Mouse (Mus musculus): ENCODE data around the gene Hltf. TPM values are rescaled to one million over a fixed set of nuclear protein-coding genes. Genes with fewer than 3 reads are reported as not detected.
"Not testable (repeated sequence)": the region's sequence is repeated elsewhere in the genome, so short reads cannot be mapped to it uniquely, and the experiment has no call there.

Hltf gene
- polyA plus RNA-seq, 1 experiment from 2014 or later = 23.4 TPM

DNA sequence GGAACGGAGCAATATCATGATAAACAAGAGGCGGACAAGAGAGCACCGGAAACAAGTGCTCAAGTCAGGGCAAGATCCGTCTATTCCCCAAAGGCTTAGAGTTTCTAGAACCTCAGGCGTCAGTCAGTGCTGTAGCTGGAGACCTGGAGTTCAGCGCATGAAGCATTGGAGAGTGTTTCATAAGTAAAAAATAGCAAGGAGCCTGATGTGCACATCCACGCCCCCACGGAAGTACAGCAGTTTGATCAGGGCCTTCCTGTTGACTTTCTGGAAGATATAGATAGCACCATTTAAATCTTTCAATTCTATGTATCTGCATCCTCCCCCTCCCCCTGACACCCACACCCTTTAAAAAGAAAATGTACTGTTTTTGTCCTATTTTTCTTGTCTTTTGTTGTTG lies 46.7 kb downstream of the Hltf start:
- no peaks in the 10 kb centered on the region for H3K27me3 ChIP-seq
- ATAC-seq = no peak
- no peak for TF ChIP-seq CTCF (IDR thresholded peaks at IDR 0.05)
- DNase-seq (ENCODE audit: low read depth, low spot score) = no peak
- CTCF ChIA-PET = interaction anchor here (1.2 kb wide), 1 partner anchor 27 kb away, joined by 3 read pairs; no protein-coding TSS in a partner anchor
- POLR2A ChIA-PET = no interaction called here
- in situ Hi-C loops (cut with MboI; ENCODE audit: low pct_unique_long_range_greater_than_20kb) = no loop called here

DNA sequence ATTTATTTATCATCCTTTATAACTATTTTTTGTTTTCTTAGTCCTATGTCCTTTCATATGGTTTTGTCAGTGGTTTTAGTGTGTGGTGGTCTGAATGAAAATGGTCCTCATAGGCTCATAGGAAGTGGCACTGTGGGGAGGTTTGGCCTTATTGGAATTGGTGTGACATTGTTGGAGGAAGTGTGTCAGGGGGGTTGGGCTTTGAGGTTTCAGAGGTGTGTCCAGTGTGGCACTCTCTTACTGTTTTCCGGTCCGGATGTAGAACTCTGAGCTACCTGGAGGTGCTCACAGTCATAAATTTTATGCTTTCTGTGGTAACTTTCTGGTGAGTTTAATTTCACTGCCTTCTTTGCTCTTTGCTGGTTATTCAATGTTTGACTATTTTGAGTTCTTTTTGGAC lies 47.2 kb downstream of the Hltf start:
- no peak for TF ChIP-seq CTCF (IDR thresholded peaks at IDR 0.05)
- ATAC-seq (no peak), DNase-seq (ENCODE audit: low read depth, low spot score) (no peak)
- CTCF ChIA-PET = no interaction called here
- in situ Hi-C loops (cut with MboI; ENCODE audit: low pct_unique_long_range_greater_than_20kb) = no loop called here
- H3K27me3 ChIP-seq = no peaks in the 10 kb centered on the region
- POLR2A ChIA-PET = no interaction called here

DNA sequence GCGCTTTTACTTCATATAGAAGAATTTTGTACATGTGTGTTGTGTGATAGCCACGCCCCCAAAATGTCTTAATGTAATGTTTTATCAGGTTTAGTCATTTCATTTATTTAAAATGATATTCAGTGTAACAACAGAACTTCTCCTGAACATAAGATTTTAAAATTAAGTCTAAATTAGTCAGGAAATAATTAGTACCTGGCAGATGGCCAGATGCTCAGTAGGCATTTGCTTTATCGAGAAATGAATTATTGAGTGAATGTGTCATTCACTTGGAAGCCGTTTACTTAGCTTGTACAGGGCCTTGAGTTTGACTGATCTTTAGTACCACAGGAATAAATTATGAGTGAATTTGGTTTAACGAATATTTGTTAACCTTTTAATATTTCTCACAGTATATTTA lies 51.3 kb downstream of the Hltf start:
- CTCF ChIA-PET = interaction anchor here (1.2 kb wide), 1 partner anchor 22 kb away, joined by 4 read pairs; no protein-coding TSS in a partner anchor
- DNase-seq (ENCODE audit: low read depth, low spot score) (no peak), ATAC-seq (no peak)
- in situ Hi-C loops (cut with MboI; ENCODE audit: low pct_unique_long_range_greater_than_20kb) = no loop called here
- TF ChIP-seq CTCF (IDR thresholded peaks at IDR 0.05) = no peak
- H3K27me3 ChIP-seq = no peaks in the 10 kb centered on the region
- POLR2A ChIA-PET = no interaction called here

DNA sequence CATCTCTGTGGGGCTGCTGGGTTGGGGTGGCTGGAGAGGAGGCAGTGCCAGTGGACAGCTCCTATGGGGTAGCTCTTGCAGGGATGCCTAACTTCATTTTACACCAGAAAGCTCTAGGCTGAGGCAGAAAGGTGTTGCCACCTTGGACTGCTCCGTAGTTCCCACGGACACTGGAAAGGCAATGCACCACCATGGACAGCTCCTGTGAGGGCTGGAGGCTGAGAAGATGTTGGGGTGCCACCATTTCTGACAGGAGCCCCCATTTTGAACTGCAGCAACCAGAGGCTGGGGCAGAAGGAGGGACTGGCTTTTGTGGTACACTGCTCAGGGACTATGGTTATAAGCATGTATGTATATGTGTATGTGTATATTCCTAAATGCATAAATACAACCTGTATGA lies 54.3 kb downstream of the Hltf start:
- ATAC-seq (no peak), DNase-seq (ENCODE audit: low read depth, low spot score) (no peak)
- TF ChIP-seq CTCF (IDR thresholded peaks at IDR 0.05) = no peak
- ChIA-PET POLR2A (no interaction called here), CTCF (interaction anchor here (0.9 to 1.0 kb wide), 2 partner anchors 16 to 18 kb away, joined by 3 read pairs; no protein-coding TSS in a partner anchor)
- in situ Hi-C loops (cut with MboI; ENCODE audit: low pct_unique_long_range_greater_than_20kb) = no loop called here
- H3K27me3 ChIP-seq = no peaks in the 10 kb centered on the region

DNA sequence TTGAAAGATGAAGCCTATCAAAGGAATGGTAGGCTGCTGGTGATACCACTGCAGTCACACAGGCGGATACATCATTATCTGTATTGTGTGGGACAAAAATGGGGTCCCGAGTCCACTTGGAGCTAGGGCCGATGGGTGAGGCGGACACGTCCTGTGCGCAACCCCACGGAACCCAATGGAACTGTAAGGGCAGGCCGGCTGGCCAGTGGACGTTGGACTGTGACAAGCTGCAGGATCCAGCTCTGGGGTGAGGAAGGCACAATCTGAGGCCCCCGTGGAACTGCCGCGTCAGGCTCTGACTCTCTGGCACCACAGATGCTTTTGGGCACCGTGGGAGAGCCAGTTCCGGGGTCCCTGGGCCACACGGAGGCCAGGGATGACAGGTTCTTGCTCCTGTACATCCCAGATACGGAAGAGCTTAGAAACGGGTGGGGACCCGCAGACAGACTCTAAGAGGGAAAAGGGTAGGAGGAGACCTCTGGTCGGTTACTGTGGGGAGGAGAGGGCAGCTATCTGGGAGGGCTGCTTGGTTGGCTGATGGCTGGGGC lies 61.5 kb downstream of the Hltf start:
- DNase-seq (ENCODE audit: low read depth, low spot score) (no peak), ATAC-seq (no peak)
- no peak for TF ChIP-seq CTCF (IDR thresholded peaks at IDR 0.05)
- no peaks in the 10 kb centered on the region for H3K27me3 ChIP-seq
- POLR2A ChIA-PET = no interaction called here
- CTCF ChIA-PET = interaction anchor here (0.8 to 1.4 kb wide), 4 partner anchors 14 to 27 kb away, joined by 3 to 4 read pairs (median 4); no protein-coding TSS in a partner anchor
- in situ Hi-C loops (cut with MboI; ENCODE audit: low pct_unique_long_range_greater_than_20kb) = no loop called here

DNA sequence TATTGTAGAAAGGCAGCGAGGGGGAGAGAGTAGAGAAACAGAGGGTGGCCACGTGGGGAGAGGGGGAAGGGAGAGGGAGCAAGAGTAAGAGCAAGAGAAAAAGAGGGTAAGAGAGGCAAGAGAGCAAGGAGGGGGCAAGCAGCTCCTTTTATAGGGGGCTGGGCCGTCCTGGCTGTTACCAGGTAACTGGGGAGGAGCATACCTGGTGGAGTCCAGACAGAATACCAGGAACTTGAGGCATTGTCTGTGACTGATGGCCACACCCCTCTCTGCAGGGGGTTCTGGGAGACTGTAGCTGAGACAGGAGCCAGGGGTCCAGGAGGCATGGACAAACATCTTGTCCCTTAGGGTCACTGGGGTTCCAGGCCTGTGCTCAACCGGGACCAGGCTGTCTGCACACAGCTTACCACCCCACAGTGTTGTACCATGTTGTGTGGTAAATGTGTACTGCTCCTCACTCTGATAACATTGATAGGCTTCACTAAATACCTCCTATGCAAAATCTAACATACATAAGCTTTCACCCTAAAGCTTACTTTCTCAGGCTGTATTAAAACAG lies 62.2 kb downstream of the Hltf start:
- POLR2A ChIA-PET = no interaction called here
- in situ Hi-C loops (cut with MboI; ENCODE audit: low pct_unique_long_range_greater_than_20kb) = no loop called here
- CTCF ChIA-PET = interaction anchor here (0.7 to 1.4 kb wide), 4 partner anchors 14 to 27 kb away, joined by 3 to 4 read pairs (median 4); no protein-coding TSS in a partner anchor
- no peak for DNase-seq (ENCODE audit: low read depth, low spot score)
- no peak for TF ChIP-seq CTCF (IDR thresholded peaks at IDR 0.05)
- H3K27me3 ChIP-seq = no peaks in the 10 kb centered on the region
- no peak for ATAC-seq

DNA sequence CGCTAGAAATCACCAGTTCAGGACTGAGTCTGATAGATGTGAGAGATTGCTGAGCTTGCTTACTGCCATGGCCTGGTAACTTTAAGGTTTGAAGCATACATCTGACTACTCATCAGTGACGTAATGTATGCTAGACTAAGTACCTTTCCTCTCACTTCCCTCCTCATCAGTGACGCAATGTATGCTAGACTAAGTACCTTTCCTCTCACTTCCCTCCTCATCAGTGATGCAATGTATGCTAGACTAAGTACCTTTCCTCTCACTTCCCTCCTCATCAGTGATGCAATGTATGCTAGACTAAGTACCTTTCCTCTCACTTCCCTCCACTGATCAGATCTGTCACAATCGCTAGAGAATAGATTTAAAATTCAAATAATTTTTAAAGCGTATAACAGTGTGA lies 64.0 kb downstream of the Hltf start:
- in situ Hi-C loops (cut with MboI; ENCODE audit: low pct_unique_long_range_greater_than_20kb); H3K27me3 ChIP-seq; ATAC-seq; DNase-seq (ENCODE audit: low read depth, low spot score); CTCF ChIA-PET: not testable (repeated sequence)
- POLR2A ChIA-PET = interaction anchor here (1.5 kb wide), 1 partner anchor 27 kb away, joined by 3 read pairs; no protein-coding TSS in a partner anchor

DNA sequence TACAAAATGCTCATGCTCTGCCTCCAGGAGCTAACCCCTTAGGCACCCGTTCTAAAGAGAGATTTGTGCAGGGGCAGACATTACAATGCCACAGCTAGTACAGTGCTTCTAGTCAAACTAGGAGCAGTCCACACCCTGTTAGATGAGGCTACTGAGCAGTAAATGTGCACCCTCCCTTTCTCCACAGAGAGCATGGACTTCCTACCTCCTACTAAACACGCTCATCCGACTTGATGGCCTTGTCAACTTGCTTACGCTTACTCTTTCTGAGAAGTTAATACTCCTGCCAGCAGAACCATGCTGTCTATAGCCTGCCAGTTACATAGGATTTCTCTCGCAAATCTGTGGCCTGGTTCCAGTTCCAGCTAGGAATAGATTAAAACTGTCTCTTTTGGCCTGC lies 68.0 kb downstream of the Hltf start:
- ChIA-PET CTCF (no interaction called here), POLR2A (no interaction called here)
- no peak for TF ChIP-seq CTCF (IDR thresholded peaks at IDR 0.05)
- ATAC-seq = no peak
- no peak for DNase-seq (ENCODE audit: low read depth, low spot score)
- in situ Hi-C loops (cut with MboI; ENCODE audit: low pct_unique_long_range_greater_than_20kb) = no loop called here
- no peaks in the 10 kb centered on the region for H3K27me3 ChIP-seq

DNA sequence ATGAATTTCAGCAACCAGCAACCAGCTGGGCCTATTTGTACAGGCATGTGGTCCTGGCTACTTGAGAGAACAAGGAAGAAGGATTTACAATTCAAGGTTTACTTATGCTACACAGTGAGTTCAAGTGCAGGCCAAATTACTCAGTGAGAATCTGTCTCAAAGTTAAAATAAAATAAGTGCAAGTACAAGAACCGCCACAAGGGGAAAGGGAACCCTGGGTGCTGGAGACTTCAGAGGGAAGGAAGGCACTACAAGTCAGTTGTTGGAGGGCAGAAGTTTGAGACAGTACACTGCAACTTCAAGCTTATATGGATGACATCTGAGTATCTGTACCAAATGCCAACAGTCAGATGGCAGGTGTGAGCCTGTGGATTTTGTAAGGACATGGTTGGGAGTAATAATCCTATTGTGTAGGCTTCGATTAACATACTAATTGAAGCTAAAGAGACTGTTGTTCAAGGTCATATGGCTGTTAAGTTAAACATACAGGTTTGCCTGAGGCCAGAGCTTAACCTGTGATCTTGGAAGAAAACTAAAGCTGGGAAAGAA lies 69.5 kb downstream of the Hltf start:
- no peak for TF ChIP-seq CTCF (IDR thresholded peaks at IDR 0.05)
- POLR2A ChIA-PET = no interaction called here
- in situ Hi-C loops (cut with MboI; ENCODE audit: low pct_unique_long_range_greater_than_20kb) = no loop called here
- H3K27me3 ChIP-seq = no peaks in the 10 kb centered on the region
- no peak for DNase-seq (ENCODE audit: low read depth, low spot score)
- CTCF ChIA-PET = interaction anchor here (0.9 to 2.3 kb wide), 5 partner anchors 9 to 26 kb away, joined by 3 to 7 read pairs (median 4); no protein-coding TSS in a partner anchor
- ATAC-seq = no peak

DNA sequence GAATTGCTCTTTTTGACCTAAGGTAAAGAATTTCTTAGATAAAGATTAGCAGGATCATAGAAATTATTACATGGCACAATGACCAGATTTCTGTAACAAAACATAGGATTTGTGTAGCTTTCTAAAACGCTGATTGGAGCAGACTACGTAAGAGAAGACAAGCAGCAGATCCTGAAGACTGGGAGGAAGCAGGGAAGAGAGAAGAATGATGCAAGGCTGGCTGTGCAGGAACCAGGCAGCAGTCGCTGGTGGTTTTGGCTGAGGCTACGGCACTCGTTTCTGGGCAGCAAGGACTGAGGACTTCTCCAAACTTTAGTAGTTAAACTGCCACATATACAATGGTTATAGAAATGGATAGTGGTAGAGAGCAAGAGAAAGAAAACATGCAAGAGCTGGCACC lies 71.9 kb downstream of the Hltf start:
- TF ChIP-seq CTCF (IDR thresholded peaks at IDR 0.05) = no peak
- in situ Hi-C loops (cut with MboI; ENCODE audit: low pct_unique_long_range_greater_than_20kb) = no loop called here
- POLR2A ChIA-PET = no interaction called here
- CTCF ChIA-PET = interaction anchor here (0.9 to 2.3 kb wide), 4 partner anchors 8 to 18 kb away, joined by 3 to 7 read pairs (median 3); no protein-coding TSS in a partner anchor
- H3K27me3 ChIP-seq = no peaks in the 10 kb centered on the region
- ATAC-seq = no peak
- DNase-seq (ENCODE audit: low read depth, low spot score) = no peak
